Mouse (Mus musculus) liver, embryonic 13.5 days (tissue): ENCODE measurements around the gene Phf1. TPM values are rescaled to one million over a fixed set of nuclear protein-coding genes. Genes with fewer than 3 reads are reported as not detected.
A peak's percentile ranks its signal among the peaks of the same experiment; 100 is the strongest.
"Not testable (repeated sequence)": the region's sequence is repeated elsewhere in the genome, so short reads cannot be mapped to it uniquely, and the experiment has no call there.

Experiments used
- ATAC-seq: fragments of 200-750 bp; cut with Nextera tagmentation; 2 replicates; pipeline ENCODE4 v1.8.0; 2017; ENCODE audit warnings: low read depth, mild to moderate bottlenecking, moderate number of reproducible peaks, moderate library complexity
- DNase-seq: peaks from one replicate; pipeline ENCODE4 v3.0.0; 2022
- H3K27ac ChIP-seq: fragments of 300-500 bp; sonication (generic); 2 replicates; pipeline ENCODE4 v1.5.1; 2015; ENCODE audit warnings: moderate library complexity, mild to moderate bottlenecking, inconsistent platforms
- H3K27me3 ChIP-seq: fragments of 300-500 bp; sonication (generic); 2 replicates; pipeline ENCODE4 v1.6.1; 2015; ENCODE audit warnings: mild to moderate bottlenecking, inconsistent platforms
- H3K36me3 ChIP-seq: fragments of 300-500 bp; sonication (generic); 2 replicates; pipeline ENCODE4 v1.6.1; 2015; ENCODE audit warnings: mild to moderate bottlenecking, inconsistent platforms
- H3K4me1 ChIP-seq: fragments of 300-500 bp; sonication (generic); replicated peaks from 2 replicates; pipeline ENCODE4 v1.6.1; 2015; ENCODE audit warnings: inconsistent platforms
- H3K4me2 ChIP-seq: fragments of 300-500 bp; sonication (generic); 2 replicates; pipeline ENCODE4 v1.6.1; 2015; ENCODE audit warnings: inconsistent platforms, mild to moderate bottlenecking, moderate library complexity
- H3K4me3 ChIP-seq: fragments of 300-500 bp; sonication (generic); replicated peaks from 2 replicates; pipeline ENCODE4 v1.5.1; 2015; ENCODE audit warnings: mild to moderate bottlenecking, inconsistent platforms
- H3K9ac ChIP-seq: fragments of 300-500 bp; sonication (generic); 2 replicates; pipeline ENCODE4 v1.6.1; 2015; ENCODE audit warnings: mild to moderate bottlenecking, inconsistent platforms
- H3K9me3 ChIP-seq: fragments of 300-500 bp; sonication (generic); replicated peaks from 2 replicates; pipeline ENCODE4 v1.6.1; 2016; ENCODE audit warnings: inconsistent platforms
- WGBS: fragments of 180-500 bp; shearing (Covaris S2); methylation state at CpG from one replicate; pipeline ENCODE4 v1.1.7; 2015; ENCODE audit not compliant: insufficient replicate concordance; 5-methylcytosine and 5-hydroxymethylcytosine counted together
- polyA plus RNA-seq: library from polyadenylated mRNA; unstranded; fragments of >200 nt; fragmentation: Nextera tagmentation; extraction: Ambion mirVana; gene quantifications from 2 replicates; pipeline ENCODE4 v1.2.1, GENCODE M21; 2015

The Phf1 gene
- polyA plus RNA-seq, 1 experiment from 2014 or later = 1.6 TPM

DNA sequence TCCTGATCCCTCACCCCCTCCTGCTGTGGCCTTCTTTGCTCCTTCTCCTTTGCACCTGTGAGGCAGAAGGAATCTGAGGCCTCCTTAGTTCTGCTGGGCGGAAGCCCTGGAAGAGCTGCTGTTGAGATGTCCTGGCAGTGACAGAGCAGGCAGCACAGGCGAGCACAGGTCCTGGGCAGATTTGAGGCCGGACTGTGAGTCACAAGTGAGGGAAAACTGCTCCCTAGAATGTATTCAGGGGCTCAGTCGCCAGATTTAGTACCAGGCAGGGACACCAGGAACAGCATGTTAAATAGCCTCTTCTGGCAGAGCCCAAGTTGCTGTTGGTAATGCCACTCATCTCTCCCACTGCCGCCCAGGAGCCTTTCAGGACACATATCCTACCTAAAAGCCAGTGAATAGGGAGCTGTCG lies 35.4 kb downstream of the Phf1 start:
- no peak for DNase-seq
- WGBS = 70% methylated on average over 6 of the region's 6 CpGs
- Histone ChIP-seq H3K4me2 (no peak overlapping the region), H3K4me1 (peaks cover 26% of the 10 kb centered on the region), H3K36me3 (no peaks in the 10 kb centered on the region), H3K27me3 (no peaks in the 10 kb centered on the region), H3K9me3 (no peaks in the 10 kb centered on the region), H3K4me3 (no peak overlapping the region), H3K9ac (no peak overlapping the region), H3K27ac (no peak overlapping the region)
- ATAC-seq = no peak

DNA sequence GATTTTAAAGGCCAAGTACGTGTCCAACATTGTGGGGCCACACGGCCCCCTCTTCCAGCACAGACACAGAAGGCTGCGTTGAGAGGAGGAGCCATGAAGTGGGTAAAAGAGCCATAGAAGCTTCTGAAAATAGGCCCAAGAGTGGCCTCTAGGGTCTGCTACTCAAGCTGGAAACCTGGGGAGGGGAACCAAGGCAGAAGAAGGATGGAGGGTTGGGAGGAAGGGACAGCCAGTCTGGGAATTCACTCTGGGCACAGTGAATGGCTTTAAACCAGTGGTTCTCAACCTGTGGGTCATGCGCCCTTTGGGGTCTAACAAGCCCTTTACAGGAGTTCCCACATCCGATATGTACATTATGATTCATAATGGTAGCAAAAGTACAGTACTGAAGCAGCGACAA lies 36.4 kb downstream of the Phf1 start:
- ATAC-seq = no peak
- WGBS = 72% methylated on average over 6 of the region's 6 CpGs
- DNase-seq = no peak

DNA sequence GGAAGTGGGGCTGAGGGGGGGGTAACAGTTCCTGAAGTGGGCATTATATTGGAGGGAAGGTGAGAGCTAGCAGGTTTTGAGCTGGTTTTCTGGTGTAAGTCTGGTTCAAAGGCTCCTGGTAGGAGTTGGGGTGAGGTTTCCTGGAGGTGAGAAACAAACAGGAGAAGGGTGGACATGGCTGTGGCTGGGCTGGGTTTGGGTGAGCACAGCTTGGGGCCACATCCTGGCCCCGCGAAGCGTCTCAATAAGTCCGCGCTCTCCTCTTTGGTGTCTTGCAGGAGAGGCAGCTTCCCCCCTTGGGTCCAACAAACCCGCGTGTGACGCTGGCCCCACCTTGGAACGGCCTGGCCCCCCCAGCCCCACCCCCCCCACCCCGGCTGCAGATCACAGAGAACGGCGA lies 37.4 kb downstream of the Phf1 start:
- Histone ChIP-seq H3K27me3 (no peaks in the 10 kb centered on the region), H3K9me3 (no peaks in the 10 kb centered on the region), H3K27ac (no peak overlapping the region), H3K36me3 (peaks cover 9% of the 10 kb centered on the region), H3K4me3 (no peak overlapping the region), H3K4me2 (no peak overlapping the region), H3K9ac (no peak overlapping the region), H3K4me1 (peaks cover 44% of the 10 kb centered on the region)
- WGBS = 56% methylated on average over 12 of the region's 12 CpGs
- ATAC-seq = no peak
- DNase-seq = no peak

More for the DNA sequence above, 36.4 kb downstream of the Phf1 start:
- no peak overlapping the region for H3K4me2 ChIP-seq
- no peaks in the 10 kb centered on the region for H3K36me3 ChIP-seq
- H3K9ac ChIP-seq = no peak overlapping the region
- H3K4me3 ChIP-seq = no peak overlapping the region
- H3K9me3 ChIP-seq = no peaks in the 10 kb centered on the region
- H3K27me3 ChIP-seq = no peaks in the 10 kb centered on the region
- H3K27ac ChIP-seq = no peak overlapping the region
- H3K4me1 ChIP-seq = peaks cover 35% of the 10 kb centered on the region

DNA sequence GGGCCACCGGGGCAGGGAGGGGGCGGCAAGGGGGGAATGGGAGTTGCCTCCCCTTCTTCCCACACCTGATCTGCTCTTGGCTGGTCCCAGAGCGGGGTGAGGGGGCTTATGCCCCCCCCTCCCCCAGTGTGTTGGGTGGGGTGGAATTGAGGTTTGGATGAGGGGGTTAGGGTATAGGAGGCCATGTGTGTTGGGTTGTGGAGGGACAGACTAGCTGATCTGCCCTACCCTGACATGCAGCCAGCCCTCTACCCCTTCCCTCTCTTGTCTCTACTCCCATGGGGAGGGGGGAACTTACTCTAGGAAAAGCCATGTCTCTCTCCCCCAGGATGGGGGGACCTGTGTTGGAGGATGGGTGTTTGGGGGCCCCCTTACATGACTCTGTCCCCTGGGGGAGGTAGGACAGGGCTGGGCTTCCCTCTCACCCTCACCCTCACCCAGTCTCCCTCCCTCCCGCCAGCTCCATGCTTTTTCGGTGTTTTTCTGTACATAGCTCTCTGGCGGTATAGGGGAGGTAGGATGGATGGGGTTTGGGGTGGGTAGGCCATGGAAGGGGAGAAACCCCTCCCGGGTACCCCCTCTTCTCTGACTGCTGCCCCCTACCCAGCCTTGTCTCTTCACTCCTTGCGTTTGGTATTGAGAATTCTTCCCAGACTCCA lies 38.5 kb downstream of the Phf1 start:
- WGBS = 62% methylated on average over 8 of the region's 8 CpGs
- Histone ChIP-seq H3K27me3 (no peaks in the 10 kb centered on the region), H3K9me3 (no peaks in the 10 kb centered on the region), H3K4me2 (peak overlapping the region; percentile 95), H3K4me1 (peaks cover 56% of the 10 kb centered on the region), H3K36me3 (peaks cover 21% of the 10 kb centered on the region), H3K27ac (no peak overlapping the region), H3K4me3 (peak overlapping the region; percentile 86), H3K9ac (peak overlapping the region; percentile 89; the same call in 1 of the 2 replicates)
- DNase-seq (no peak), ATAC-seq (no peak)

DNA sequence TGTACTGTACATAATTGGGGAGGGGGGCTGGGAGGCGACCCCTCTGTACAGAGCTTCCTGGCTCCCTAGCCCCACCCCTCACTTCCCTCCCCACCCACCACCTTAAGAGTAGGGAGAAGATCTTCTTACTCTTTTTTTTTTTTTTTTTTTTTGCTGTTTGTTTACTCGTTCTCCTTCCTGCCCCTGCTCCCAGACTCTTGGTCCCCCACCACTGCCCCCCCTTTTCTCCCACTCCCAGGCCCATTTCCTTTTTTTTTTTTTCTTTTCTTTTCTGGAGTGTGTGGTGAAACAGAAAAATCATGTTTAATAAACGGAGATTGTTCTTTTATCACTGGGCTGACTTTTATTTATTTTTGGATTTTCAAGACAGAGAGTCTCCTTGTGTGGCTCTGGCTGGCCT lies 39.3 kb downstream of the Phf1 start:
- H3K9ac ChIP-seq = peak overlapping the region; percentile 89
- H3K36me3 ChIP-seq = peaks cover 28% of the 10 kb centered on the region
- ATAC-seq (no peak), DNase-seq (no peak)
- H3K27ac ChIP-seq = peak overlapping the region; percentile 84
- WGBS = 2% methylated on average over 3 of the region's 3 CpGs
- no peaks in the 10 kb centered on the region for H3K27me3 ChIP-seq
- peak overlapping the region; percentile 86 for H3K4me3 ChIP-seq
- no peaks in the 10 kb centered on the region for H3K9me3 ChIP-seq
- H3K4me2 ChIP-seq = peak overlapping the region; percentile 95
- H3K4me1 ChIP-seq = peaks cover 61% of the 10 kb centered on the region

DNA sequence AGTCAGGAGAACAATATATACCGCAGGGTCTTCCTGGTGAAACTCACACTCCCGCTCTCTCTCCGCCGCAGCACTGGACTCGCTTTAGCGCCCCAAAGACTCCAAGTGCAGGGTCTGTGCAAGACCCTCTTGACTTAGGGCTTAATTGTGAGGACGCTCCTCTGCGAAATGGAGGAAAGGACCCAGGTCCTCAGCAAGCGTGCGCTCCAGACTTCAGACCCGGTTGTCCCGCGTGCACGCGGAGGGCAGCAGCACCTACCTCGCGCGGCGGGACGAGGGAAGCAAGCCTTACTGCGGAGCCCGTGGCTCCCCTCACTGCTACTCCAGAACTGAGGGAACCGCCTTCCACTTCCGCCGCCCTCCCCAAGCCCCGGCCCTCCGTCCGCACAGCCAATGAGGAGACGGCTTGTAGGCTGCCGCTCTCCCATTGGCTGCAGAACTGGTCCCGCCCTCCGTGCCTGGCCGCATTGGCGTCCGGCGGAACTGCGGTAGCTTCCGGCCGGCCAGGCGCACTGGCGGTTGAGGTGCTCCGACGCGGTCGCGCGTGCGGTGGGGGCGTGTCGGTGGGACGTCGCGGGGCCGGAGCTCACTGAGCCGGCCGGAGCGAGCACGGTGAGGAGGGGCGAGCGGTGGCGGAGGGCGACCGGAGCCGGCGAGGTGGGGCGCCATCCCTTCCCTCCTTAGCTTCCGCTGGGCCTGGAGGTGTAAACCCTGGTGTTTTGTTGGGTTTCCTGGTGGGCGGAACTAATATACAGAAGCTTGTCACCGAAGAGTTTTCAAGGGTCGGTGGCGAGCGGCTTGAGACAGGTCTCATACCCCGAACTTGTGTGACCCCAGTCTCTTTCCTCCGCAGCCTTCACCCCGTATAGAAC lies 40.1 kb downstream of the Phf1 start, which contains the start of gene Zbtb9:
Gene Zbtb9, plus strand, starts transcription at position 465 of the 872 bp plus-strand sequence.
- Histone ChIP-seq H3K4me1 (peaks cover 61% of the 10 kb centered on the region), H3K9me3 (no peaks in the 10 kb centered on the region), H3K27ac (peak within 1 kb of the TSS; percentile 84), H3K4me3 (peak within 1 kb of the TSS; percentile 86), H3K27me3 (no peaks in the 10 kb centered on the region), H3K36me3 (peaks cover 35% of the 10 kb centered on the region), H3K4me2 (peak within 1 kb of the TSS; percentile 95), H3K9ac (peak within 1 kb of the TSS; percentile 89)
- peak; percentile 96 for DNase-seq
- peak; percentile 99 for ATAC-seq
- WGBS = under 1% methylated on average over 75 of the region's 75 CpGs

DNA sequence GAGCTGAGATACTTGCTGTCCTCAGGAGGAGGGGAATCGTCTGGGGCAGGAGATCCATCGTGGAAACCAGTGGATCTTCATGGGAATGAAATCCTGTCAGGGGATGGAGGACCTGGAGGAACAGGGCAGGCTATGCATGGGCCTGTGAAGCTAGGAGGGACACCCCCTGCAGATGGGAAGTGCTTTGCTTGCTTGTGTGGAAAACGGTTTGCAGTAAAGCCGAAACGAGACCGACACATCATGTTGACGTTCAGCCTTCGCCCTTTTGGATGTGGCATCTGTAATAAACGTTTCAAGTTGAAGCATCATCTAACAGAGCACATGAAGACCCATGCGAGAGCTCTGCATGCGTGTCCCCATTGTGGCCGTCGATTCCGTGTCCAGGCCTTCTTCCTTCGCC lies 41.7 kb downstream of the Phf1 start:
- Histone ChIP-seq H3K4me1 (peaks cover 61% of the 10 kb centered on the region), H3K4me3 (peak overlapping the region; percentile 86), H3K27ac (0 out of 2 replicates have a peak overlapping the region, but pooled peaks have one; percentile 3), H3K9ac (0 out of 2 replicates have a peak overlapping the region, but pooled peaks have one; percentile 84), H3K27me3 (no peaks in the 10 kb centered on the region), H3K36me3 (peaks cover 50% of the 10 kb centered on the region), H3K9me3 (no peaks in the 10 kb centered on the region), H3K4me2 (peak overlapping the region; percentile 95)
- 84% methylated on average over 15 of the region's 15 CpGs for WGBS
- ATAC-seq (no peak), DNase-seq (no peak)

DNA sequence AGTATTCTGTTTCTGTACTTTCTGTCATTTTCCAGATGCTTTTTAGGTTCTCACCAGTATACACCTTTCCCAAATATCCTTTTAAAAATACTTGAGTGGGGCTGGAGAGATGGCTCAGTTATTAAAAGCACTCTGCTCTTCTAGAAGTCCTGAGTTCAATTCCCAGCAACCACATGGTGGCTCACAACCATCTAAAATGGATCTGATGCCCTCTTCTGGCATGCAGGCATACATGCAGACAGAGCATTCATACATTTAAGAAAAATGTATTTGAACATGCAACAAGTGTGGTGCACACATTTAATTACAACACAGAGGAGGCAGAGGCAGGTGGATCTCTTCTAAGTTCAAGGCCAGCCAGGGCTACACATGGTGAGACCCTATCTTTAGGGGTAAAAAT lies 42.6 kb downstream of the Phf1 start:
- H3K36me3 ChIP-seq = peaks cover 56% of the 10 kb centered on the region
- peaks cover 58% of the 10 kb centered on the region for H3K4me1 ChIP-seq

DNA sequence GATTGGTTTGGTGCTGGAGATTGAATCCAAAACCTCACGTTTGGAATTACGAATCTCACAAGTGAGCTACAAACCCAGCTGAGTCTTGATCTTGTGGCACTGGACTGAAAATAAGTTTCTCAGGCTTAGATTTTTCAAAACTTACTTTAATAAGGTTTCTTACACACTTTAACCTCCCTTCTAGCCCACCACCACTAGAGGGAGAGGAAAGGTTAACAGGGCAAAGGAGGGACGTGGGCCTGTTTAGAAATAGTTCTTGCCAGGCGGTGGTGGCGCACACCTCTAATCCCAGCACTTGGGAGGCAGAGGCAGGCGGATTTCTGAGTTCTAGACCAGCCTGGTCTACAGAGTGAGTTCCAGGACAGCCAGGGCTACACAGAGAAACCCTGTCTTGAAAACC lies 44.5 kb downstream of the Phf1 start:
- H3K9ac ChIP-seq, H3K27me3 ChIP-seq, H3K27ac ChIP-seq, ATAC-seq, H3K9me3 ChIP-seq, DNase-seq, H3K4me2 ChIP-seq, H3K4me3 ChIP-seq: not testable (repeated sequence)
- H3K4me1 ChIP-seq = peaks cover 44% of the 10 kb centered on the region
- H3K36me3 ChIP-seq = peaks cover 62% of the 10 kb centered on the region
- 78% methylated on average over 6 of the region's 6 CpGs for whole genome bisulfite sequencing

More for the DNA sequence above, 42.6 kb downstream of the Phf1 start:
- H3K27ac ChIP-seq = no peak overlapping the region
- H3K9me3 ChIP-seq = no peaks in the 10 kb centered on the region
- no peak overlapping the region for H3K9ac ChIP-seq
- ATAC-seq = no peak
- H3K4me3 ChIP-seq = no peak overlapping the region
- no peaks in the 10 kb centered on the region for H3K27me3 ChIP-seq
- DNase-seq = no peak
- H3K4me2 ChIP-seq = no peak overlapping the region

DNA sequence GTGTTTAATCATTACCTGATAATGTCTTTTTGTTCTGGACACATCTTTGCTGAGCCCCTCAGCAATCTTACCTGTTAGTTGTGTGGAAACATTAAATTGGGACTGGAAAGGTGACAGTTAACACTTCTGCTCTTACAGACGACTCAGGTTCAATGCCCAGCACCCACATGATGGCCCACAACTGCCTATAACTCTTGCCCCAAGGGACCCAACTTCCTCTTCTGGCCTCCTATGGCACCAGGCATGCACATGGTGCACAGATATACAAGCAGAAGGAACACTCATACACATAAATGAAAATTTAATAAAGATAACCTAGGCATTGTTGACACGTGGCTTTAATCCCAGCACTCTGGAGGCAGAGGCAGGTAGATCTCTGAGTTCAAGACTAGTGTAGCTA lies 46.6 kb downstream of the Phf1 start:
- Histone ChIP-seq H3K4me1 (peaks cover 30% of the 10 kb centered on the region), H3K9ac (no peak overlapping the region), H3K27ac (no peak overlapping the region), H3K4me2 (no peak overlapping the region), H3K27me3 (no peaks in the 10 kb centered on the region), H3K4me3 (no peak overlapping the region), H3K36me3 (peaks cover 61% of the 10 kb centered on the region), H3K9me3 (no peaks in the 10 kb centered on the region)
- no peak for ATAC-seq
- WGBS = 51% methylated on average over 2 of the region's 2 CpGs
- DNase-seq = no peak

DNA sequence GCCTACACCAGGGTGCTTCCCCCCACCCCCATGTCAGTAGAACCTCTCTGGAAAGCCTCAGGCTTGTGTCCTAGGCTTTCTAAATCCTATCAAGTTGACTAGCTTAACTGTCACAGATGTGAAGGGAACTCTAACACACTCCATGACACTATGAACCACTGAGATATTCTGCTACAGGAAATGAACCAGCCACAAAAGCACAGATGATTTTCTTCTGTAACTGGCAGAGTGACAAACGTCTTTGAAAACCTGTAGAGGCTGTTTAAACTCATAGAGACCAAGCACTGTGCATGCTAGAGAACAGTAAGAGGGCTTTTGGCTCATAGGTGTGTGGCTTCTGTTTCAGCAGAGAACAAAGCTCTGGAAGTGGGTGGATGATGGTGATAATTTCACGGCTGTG lies 48.2 kb downstream of the Phf1 start:
- H3K36me3 ChIP-seq = peaks cover 45% of the 10 kb centered on the region
- no peaks in the 10 kb centered on the region for H3K27me3 ChIP-seq
- peaks cover 14% of the 10 kb centered on the region for H3K4me1 ChIP-seq
- H3K27ac ChIP-seq = no peak overlapping the region
- H3K9ac ChIP-seq = no peak overlapping the region
- no peaks in the 10 kb centered on the region for H3K9me3 ChIP-seq
- H3K4me2 ChIP-seq = no peak overlapping the region
- WGBS = 27% methylated on average over 2 of the region's 2 CpGs
- no peak overlapping the region for H3K4me3 ChIP-seq
- no peak for DNase-seq
- ATAC-seq = no peak
